Mouse (Mus musculus) lung, adult 2 months (tissue): ENCODE measurements around the gene Ajuba.

Experiments used
- CTCF ChIP-seq: fragments of 200-500 bp; IDR thresholded peaks from 2 replicates; pipeline ENCODE4 v1.5.1; 2011; ENCODE audit warnings: mild to moderate bottlenecking, low read length, control low read depth; ENCODE audit not compliant: insufficient read depth
- POLR2A ChIP-seq: fragments of 200-500 bp; IDR thresholded peaks from 2 replicates; pipeline ENCODE4 v1.6.1; 2011; ENCODE audit warnings: low read depth, mild to moderate bottlenecking, control low read depth, low read length, borderline replicate concordance; ENCODE audit errors: extremely low read depth

GRCm38 (mm10) chr14:54569451-54570392 is 7.6 kb downstream of the Ajuba start:
- TF ChIP-seq CTCF (no peak), POLR2A (no peak)
